Mouse (Mus musculus) heart, embryonic 16.5 days (tissue): ENCODE results near the gene Stxbp1. TPM values are rescaled to one million over a fixed set of nuclear protein-coding genes. Genes with fewer than 3 reads are reported as not detected.

Experiments
- ATAC-seq: fragments of 200-750 bp; cut with Nextera tagmentation; replicated peaks from 2 replicates; pipeline ENCODE4 v1.8.0; 2017; ENCODE audit warnings: moderate number of reproducible peaks; ENCODE audit not compliant: insufficient read depth, low FRiP score; ENCODE audit errors: extremely low read depth
- H3K27ac ChIP-seq: fragments of 300-500 bp; sonication (generic); 2 replicates; pipeline ENCODE4 v1.5.1; 2014; ENCODE audit warnings: mild to moderate bottlenecking, low read length, control low read depth, moderate library complexity
- H3K27me3 ChIP-seq: fragments of 300-500 bp; sonication (generic); 2 replicates; pipeline ENCODE4 v1.6.1; 2014; ENCODE audit warnings: low read length, mixed read lengths; ENCODE audit not compliant: control insufficient read depth, insufficient read depth
- H3K36me3 ChIP-seq: fragments of 300-500 bp; sonication (generic); 2 replicates; pipeline ENCODE4 v1.6.1; 2014; ENCODE audit not compliant: control insufficient read depth, insufficient read depth
- H3K4me1 ChIP-seq: fragments of 300-500 bp; sonication (generic); 2 replicates; pipeline ENCODE4 v1.6.1; 2014; ENCODE audit warnings: low read length, mixed read lengths; ENCODE audit not compliant: control insufficient read depth, insufficient read depth
- H3K4me2 ChIP-seq: fragments of 300-500 bp; sonication (generic); 2 replicates; pipeline ENCODE4 v1.6.1; 2014; ENCODE audit warnings: low read depth, mild to moderate bottlenecking, control low read depth, low read length
- H3K4me3 ChIP-seq: fragments of 300-500 bp; sonication (generic); 2 replicates; pipeline ENCODE4 v1.5.1; 2014; ENCODE audit warnings: mild to moderate bottlenecking, control low read depth, low read length
- H3K9ac ChIP-seq: fragments of 300-500 bp; sonication (generic); 2 replicates; pipeline ENCODE4 v1.6.1; 2014; ENCODE audit warnings: low read length, control low read depth
- H3K9me3 ChIP-seq: fragments of 300-500 bp; sonication (generic); replicated peaks from 2 replicates; pipeline ENCODE4 v1.6.1; 2016; ENCODE audit warnings: low read length; ENCODE audit not compliant: control insufficient read depth
- WGBS: fragments of 180-500 bp; shearing (Covaris S2); extraction: QIAGEN DNeasy Blood & Tissue Kit; methylation state at CpG from one replicate; pipeline ENCODE4 v1.1.7; 2014; 5-methylcytosine and 5-hydroxymethylcytosine counted together
- polyA plus RNA-seq: library from polyadenylated mRNA; unstranded; fragments of >200 nt; fragmentation: Nextera tagmentation; extraction: Ambion mirVana; gene quantifications from 2 replicates; pipeline ENCODE4 v1.2.1, GENCODE M21; 2015

Stxbp1 gene
- polyA plus RNA-seq, 1 experiment from 2014 or later, result 29.2 TPM

DNA sequence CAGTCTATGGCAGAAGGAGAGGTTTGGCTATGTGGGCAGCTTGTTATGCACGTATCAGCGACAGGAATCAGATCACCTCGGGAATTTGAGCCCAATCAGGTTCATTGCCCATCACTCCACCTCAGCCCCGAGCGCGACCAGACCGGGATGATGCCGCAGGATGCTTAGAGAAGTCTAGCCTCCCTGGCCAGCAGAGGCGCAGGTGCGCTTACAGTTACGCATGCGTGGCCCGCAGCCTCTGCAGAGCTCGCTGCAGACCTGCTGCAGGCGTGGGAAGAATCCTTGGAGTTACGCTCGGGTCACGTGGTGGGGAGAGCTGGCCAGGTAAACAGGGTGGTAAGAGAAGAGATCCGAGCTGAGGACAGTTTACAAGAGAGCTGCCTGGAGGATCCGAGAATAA, 5.1 kb upstream of the Stxbp1 start:
- no peak for ATAC-seq
- Histone ChIP-seq H3K4me3 (no peak overlapping the region), H3K9me3 (no peaks in the 10 kb centered on the region), H3K4me2 (0 out of 2 replicates have a peak overlapping the region, but pooled peaks have one; percentile 23), H3K4me1 (peaks cover 4% of the 10 kb centered on the region; the same call in 1 of the 2 replicates), H3K9ac (no peak overlapping the region), H3K27ac (no peak overlapping the region), H3K36me3 (no peaks in the 10 kb centered on the region), H3K27me3 (peaks cover 14% of the 10 kb centered on the region; the same call in 1 of the 2 replicates)
- 2% methylated on average over 20 of the region's 20 CpGs for WGBS

- ATAC-seq, result peak; percentile 10; the same call in 1 of the 2 replicates
- no peak overlapping the region for H3K27ac ChIP-seq
Measured at GRCm38 (mm10) chr2:32847468-32847821, 400 bp upstream of the Stxbp1 start.

DNA sequence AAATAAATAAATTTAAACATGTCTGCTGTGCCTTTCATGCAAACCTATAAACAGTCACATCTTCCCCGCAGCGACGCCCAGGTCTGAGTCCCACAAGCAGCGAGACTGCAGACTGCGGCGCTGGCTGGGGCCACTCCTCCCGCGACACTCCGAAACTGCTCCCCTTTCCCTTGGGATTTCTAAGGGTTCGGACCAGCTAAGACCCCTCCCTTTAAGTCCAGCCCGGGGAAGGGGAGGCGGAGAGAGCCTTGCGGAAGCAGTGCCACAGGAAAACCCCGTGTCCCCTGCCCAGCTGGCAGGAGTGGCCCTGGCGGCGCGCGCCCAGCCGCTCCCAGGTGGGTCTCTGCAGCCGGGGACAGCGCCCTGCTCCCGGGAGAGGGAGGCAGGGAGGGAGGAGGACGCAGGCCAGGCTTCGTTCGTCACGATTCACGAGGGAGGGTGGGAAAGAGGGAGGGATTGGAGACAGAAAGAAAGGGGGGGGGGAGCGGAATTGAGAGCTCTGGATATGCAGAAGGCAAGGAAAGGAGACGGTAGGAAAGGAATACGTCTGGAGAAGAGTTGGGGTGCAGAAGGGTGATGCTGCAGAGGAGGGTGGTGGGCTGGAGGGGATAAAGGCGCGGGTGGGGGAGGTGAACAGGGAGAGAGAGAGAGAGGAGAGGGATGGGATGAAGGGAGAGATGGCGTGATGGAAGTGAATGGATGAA, 792 bp downstream of the Stxbp1 start:
- WGBS, result under 1% methylated on average over 32 of the region's 33 CpGs
- peak overlapping the region; percentile 85 for H3K4me2 ChIP-seq
- H3K4me1 ChIP-seq, result peaks cover 16% of the 10 kb centered on the region
- H3K27me3 ChIP-seq, result no peaks in the 10 kb centered on the region
- H3K36me3 ChIP-seq, result no peaks in the 10 kb centered on the region
- ATAC-seq, result peak; percentile 28
- peak overlapping the region; percentile 88 for H3K27ac ChIP-seq
- no peaks in the 10 kb centered on the region for H3K9me3 ChIP-seq
- H3K9ac ChIP-seq, result peak overlapping the region; percentile 87
- H3K4me3 ChIP-seq, result peak overlapping the region; percentile 77

More at GRCm38 (mm10) chr2:32847468-32847821, 400 bp upstream of the Stxbp1 start:
- Histone ChIP-seq H3K4me2 (peak overlapping the region; percentile 85), H3K9ac (no peak overlapping the region; the same call in 1 of the 2 replicates), H3K27me3 (peaks cover 11% of the 10 kb centered on the region; the same call in 1 of the 2 replicates), H3K4me3 (peak overlapping the region; percentile 77), H3K36me3 (no peaks in the 10 kb centered on the region), H3K4me1 (peaks cover 16% of the 10 kb centered on the region), H3K9me3 (no peaks in the 10 kb centered on the region)
- WGBS, result 46% methylated on average over 6 of the region's 6 CpGs

- H3K27me3 ChIP-seq, result no peaks in the 10 kb centered on the region
- no peak for ATAC-seq
- peaks cover 16% of the 10 kb centered on the region for H3K4me1 ChIP-seq
- peak overlapping the region; percentile 77 for H3K4me3 ChIP-seq
- H3K9me3 ChIP-seq, result no peaks in the 10 kb centered on the region
- 5% methylated on average over 12 of the region's 12 CpGs for whole genome bisulfite sequencing
- H3K4me2 ChIP-seq, result peak overlapping the region; percentile 85
- peak overlapping the region; percentile 88 for H3K27ac ChIP-seq
- no peaks in the 10 kb centered on the region for H3K36me3 ChIP-seq
- H3K9ac ChIP-seq, result peak overlapping the region; percentile 87
Measured at GRCm38 (mm10) chr2:32845572-32846100, 1.4 kb downstream of the Stxbp1 start.

DNA sequence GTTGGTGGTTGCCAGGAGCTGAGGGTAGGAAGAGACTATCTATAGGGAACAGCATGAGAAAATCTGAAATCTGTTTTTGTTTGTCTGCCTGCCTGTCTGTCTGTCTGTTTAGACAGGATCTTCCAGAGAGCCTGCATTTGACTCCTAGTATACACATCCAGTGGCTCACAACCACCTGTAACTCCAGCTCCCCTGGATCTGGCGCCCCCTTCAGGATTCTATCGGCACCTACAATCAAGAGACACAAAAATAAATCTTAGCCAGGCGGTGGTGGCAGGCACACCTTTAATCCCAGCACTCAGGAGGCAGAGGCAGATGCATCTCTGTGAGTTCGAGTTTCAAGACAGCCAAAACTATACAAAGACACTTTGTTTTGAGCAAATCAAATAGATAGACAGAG, 4.5 kb downstream of the Stxbp1 start:
- no peak overlapping the region for H3K4me2 ChIP-seq
- H3K36me3 ChIP-seq, result no peaks in the 10 kb centered on the region
- no peak for ATAC-seq
- no peak overlapping the region for H3K9ac ChIP-seq
- no peaks in the 10 kb centered on the region for H3K27me3 ChIP-seq
- H3K4me1 ChIP-seq, result peaks cover 38% of the 10 kb centered on the region
- H3K9me3 ChIP-seq, result no peaks in the 10 kb centered on the region
- no peak overlapping the region for H3K4me3 ChIP-seq
- 50% methylated on average over 4 of the region's 4 CpGs for WGBS
- no peak overlapping the region for H3K27ac ChIP-seq

- Histone ChIP-seq H3K9ac (no peak overlapping the region), H3K4me2 (no peak overlapping the region), H3K36me3 (no peaks in the 10 kb centered on the region), H3K27ac (peak overlapping the region; percentile 31; the same call in 1 of the 2 replicates), H3K4me3 (no peak overlapping the region), H3K4me1 (peaks cover 39% of the 10 kb centered on the region), H3K9me3 (no peaks in the 10 kb centered on the region), H3K27me3 (no peaks in the 10 kb centered on the region)
- 62% methylated on average over 5 of the region's 5 CpGs for WGBS
- ATAC-seq, result no peak
Measured at GRCm38 (mm10) chr2:32841099-32841498, 5.9 kb downstream of the Stxbp1 start.

- 57% methylated on average over 2 of the region's 2 CpGs for WGBS
- Histone ChIP-seq H3K9me3 (no peaks in the 10 kb centered on the region), H3K9ac (peak overlapping the region; percentile 47), H3K4me2 (no peak overlapping the region), H3K4me1 (peaks cover 43% of the 10 kb centered on the region), H3K27ac (peak overlapping the region; percentile 80), H3K27me3 (no peaks in the 10 kb centered on the region), H3K4me3 (no peak overlapping the region), H3K36me3 (no peaks in the 10 kb centered on the region)
- no peak for ATAC-seq
Measured at GRCm38 (mm10) chr2:32839261-32839660, 7.8 kb downstream of the Stxbp1 start.

DNA sequence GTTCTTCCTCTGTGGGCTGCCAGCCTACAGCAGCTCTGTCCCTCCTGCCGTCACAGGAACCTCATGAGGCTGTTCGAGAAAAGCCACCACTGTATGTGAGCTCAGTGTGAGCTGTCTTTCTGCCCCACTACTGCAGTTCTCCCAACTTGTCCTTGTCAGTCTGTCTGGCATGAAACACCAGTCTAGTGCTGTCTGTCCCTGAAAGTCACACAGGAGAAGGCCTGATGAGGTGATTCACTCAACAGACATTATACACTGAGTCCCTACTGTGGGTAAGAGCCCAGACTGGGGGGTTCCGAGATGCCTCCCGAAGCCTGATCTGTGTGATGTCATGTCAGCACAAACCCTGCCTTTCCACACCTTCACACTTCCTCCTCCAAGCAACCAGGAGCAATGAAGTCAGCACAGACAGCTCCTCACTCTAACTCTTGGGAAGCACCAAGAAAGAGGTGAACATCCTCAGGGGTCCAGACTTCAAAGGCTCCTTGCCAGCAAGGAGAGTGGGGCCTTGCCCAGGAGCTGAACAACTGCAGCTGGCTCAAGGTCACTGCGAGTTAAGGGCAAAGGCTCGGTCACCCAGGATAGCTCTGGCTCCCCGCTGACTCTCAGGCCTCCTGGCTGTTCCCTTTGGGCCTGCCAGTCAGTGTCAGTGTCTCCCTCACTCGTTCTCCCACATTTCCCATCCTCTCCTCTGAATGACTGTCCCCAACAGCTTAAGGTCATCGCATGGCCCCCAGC, 8.7 kb downstream of the Stxbp1 start:
- H3K27ac ChIP-seq, result peak overlapping the region; percentile 80
- ATAC-seq, result peak; percentile 54
- no peaks in the 10 kb centered on the region for H3K9me3 ChIP-seq
- peak overlapping the region; percentile 47 for H3K9ac ChIP-seq
- WGBS, result 33% methylated on average over 9 of the region's 9 CpGs
- no peaks in the 10 kb centered on the region for H3K27me3 ChIP-seq
- no peak overlapping the region for H3K4me3 ChIP-seq
- H3K4me2 ChIP-seq, result no peak overlapping the region
- no peaks in the 10 kb centered on the region for H3K36me3 ChIP-seq
- H3K4me1 ChIP-seq, result peaks cover 46% of the 10 kb centered on the region

- Histone ChIP-seq H3K27ac (no peak overlapping the region; the same call in 1 of the 2 replicates), H3K4me1 (peaks cover 46% of the 10 kb centered on the region), H3K27me3 (no peaks in the 10 kb centered on the region), H3K36me3 (no peaks in the 10 kb centered on the region), H3K4me3 (no peak overlapping the region), H3K4me2 (no peak overlapping the region), H3K9ac (no peak overlapping the region), H3K9me3 (no peaks in the 10 kb centered on the region)
- no peak for ATAC-seq
Measured at GRCm38 (mm10) chr2:32835588-32835987, 11.5 kb downstream of the Stxbp1 start.
